Mouse (Mus musculus): ENCODE results near the gene Ptpn1. TPM values are rescaled to one million over a fixed set of nuclear protein-coding genes. Genes with fewer than 3 reads are reported as not detected.

Ptpn1 gene
- total and polyA plus RNA-seq, 3 experiments: 69.8 to 131 (median 77.6) TPM

GRCm38 (mm10) chr2:167935956-167936355 lies 4.1 kb downstream of the Ptpn1 start:
- peaks cover 0 to 25% of the 10 kb centered on the region in 2 experiments for H3K36me3 ChIP-seq (replicated peaks in 1 of 2; ENCODE audit: control insufficient read depth in 1 of 2, insufficient read depth in 1 of 2, low read length in 1 of 2)
- TF ChIP-seq MYC (IDR thresholded peaks at IDR 0.05; ENCODE audit: low read depth, low read length) (no peak), MAX (IDR thresholded peaks at IDR 0.05; ENCODE audit: low read length) (no peak), BHLHE40 (IDR thresholded peaks at IDR 0.05; ENCODE audit: low read depth, low read length) (peak; percentile 38), CHD1 (IDR thresholded peaks at IDR 0.05; ENCODE audit: low read depth, low read length) (no peak), POLR2AphosphoS2 (IDR thresholded peaks at IDR 0.05; ENCODE audit: low read depth, low read length) (no peak), IRF4 (IDR thresholded peaks at IDR 0.05; ENCODE audit: low read depth, low read length) (peak; percentile 73; the same call in 1 of the 2 replicates), TBP (conservative IDR thresholded peaks at IDR 0.05; ENCODE audit: low read depth, low read length) (0 out of 2 replicates have a peak, but pooled peaks have one; percentile 3), POLR2A (IDR thresholded peaks at IDR 0.05; ENCODE audit: low read depth, low read length) (no peak), RAD21 (IDR thresholded peaks at IDR 0.05; ENCODE audit: low read depth, low read length) (no peak), ETS1 (conservative IDR thresholded peaks at IDR 0.05; ENCODE audit: low read depth, low read length) (peak; percentile 73), JUN (IDR thresholded peaks at IDR 0.05; ENCODE audit: insufficient read depth, low read depth, low read length) (peak; percentile 41; the same call in 1 of the 2 replicates), JUND (conservative IDR thresholded peaks at IDR 0.05; ENCODE audit: low read depth, low read length) (peak; percentile 62; the same call in 1 of the 2 replicates), MEF2A (IDR thresholded peaks at IDR 0.05; ENCODE audit: borderline replicate concordance, low read depth, low read length) (peak; percentile 94), CHD2 (IDR thresholded peaks at IDR 0.05; ENCODE audit: low read length) (peak; percentile 72), EP300 (IDR thresholded peaks at IDR 0.05; ENCODE audit: low read length) (peak; percentile 41; the same call in 1 of the 2 replicates), ZMIZ1 (IDR thresholded peaks at IDR 0.05; ENCODE audit: low read depth, low read length) (no peak), E2F4 (IDR thresholded peaks at IDR 0.05; ENCODE audit: insufficient replicate concordance, low read depth, low read length) (no peak), MXI1 (IDR thresholded peaks at IDR 0.05; ENCODE audit: low read depth, low read length) (peak; percentile 32; the same call in 1 of the 2 replicates)

GRCm38 (mm10) chr2:167938786-167939185 lies 6.9 kb downstream of the Ptpn1 start:
- in situ Hi-C loops (cut with MboI; ENCODE audit: low pct_ligation_motif_present, low pct_unique_long_range_greater_than_20kb, low sequenced_read_pairs): no loop called here
- peaks cover 100% of the 10 kb centered on the region for H3K79me2 ChIP-seq (replicated peaks; ENCODE audit: control insufficient read depth, extremely low read depth, insufficient read depth, poor library complexity, severe bottlenecking)
- no peak for TF ChIP-seq EP300 (IDR thresholded peaks at IDR 0.05; ENCODE audit: low read length)
- TF ChIP-seq BHLHE40 (IDR thresholded peaks at IDR 0.05; ENCODE audit: low read depth, low read length): no peak
- TF ChIP-seq SMC3 (IDR thresholded peaks at IDR 0.05; ENCODE audit: low read depth, low read length): no peak
- TF ChIP-seq TCF12 (IDR thresholded peaks at IDR 0.05; ENCODE audit: low read depth, low read length): no peak
- no peak for TF ChIP-seq TBP (conservative IDR thresholded peaks at IDR 0.05; ENCODE audit: low read depth, low read length)
- no peak for TF ChIP-seq CHD2 (IDR thresholded peaks at IDR 0.05; ENCODE audit: low read length)
- no peak for TF ChIP-seq CTCF (conservative IDR thresholded peaks at IDR 0.05 in 1 of 2, IDR thresholded peaks at IDR 0.05 in 1 of 2; ENCODE audit: low read depth in 2 of 2, low read length in 2 of 2)
- no peak for TF ChIP-seq MYC (IDR thresholded peaks at IDR 0.05; ENCODE audit: low read depth, low read length)
- TF ChIP-seq SIN3A (IDR thresholded peaks at IDR 0.05; ENCODE audit: low read length): no peak
- no peak for TF ChIP-seq E2F4 (IDR thresholded peaks at IDR 0.05; ENCODE audit: insufficient replicate concordance, low read depth, low read length)
- no peak for TF ChIP-seq ZNF384 (IDR thresholded peaks at IDR 0.05; ENCODE audit: low read depth, low read length)
- no peak for TF ChIP-seq MAZ (IDR thresholded peaks at IDR 0.05; ENCODE audit: low read depth, low read length)
- no peak for TF ChIP-seq ETS1 (conservative IDR thresholded peaks at IDR 0.05; ENCODE audit: low read depth, low read length)
- TF ChIP-seq NRF1 (IDR thresholded peaks at IDR 0.05; ENCODE audit: low read depth, low read length): no peak
- TF ChIP-seq UBTF (IDR thresholded peaks at IDR 0.05; ENCODE audit: low read depth, low read length): no peak
- no peak for TF ChIP-seq USF2 (conservative IDR thresholded peaks at IDR 0.05; ENCODE audit: low read depth, low read length)
- no peak for TF ChIP-seq HCFC1 (IDR thresholded peaks at IDR 0.05; ENCODE audit: low read depth, low read length)
- TF ChIP-seq GABPA (IDR thresholded peaks at IDR 0.05; ENCODE audit: insufficient replicate concordance, low read depth, low read length): no peak
- no peak for TF ChIP-seq MAFK (IDR thresholded peaks at IDR 0.05; ENCODE audit: insufficient replicate concordance, low read length)
- H3K36me3 ChIP-seq (replicated peaks in 1 of 2; ENCODE audit: control insufficient read depth in 1 of 2, insufficient read depth in 1 of 2, low read length in 1 of 2): peaks cover 0 to 30% of the 10 kb centered on the region in 2 experiments
- no peak for DNase-seq (ENCODE audit: extremely low read depth)
- no peak overlapping the region for H3K4me3 ChIP-seq (replicated peaks in 1 of 3; ENCODE audit: low read depth in 2 of 3, low read length in 2 of 3, poor library complexity in 1 of 3)
- H3K4me2 ChIP-seq (ENCODE audit: insufficient read depth, low read depth, poor library complexity, severe bottlenecking): 0 out of 2 replicates have a peak overlapping the region, but pooled peaks have one; percentile 95
- no peak overlapping the region for H3K9ac ChIP-seq (ENCODE audit: insufficient read depth, low read depth)
- no peaks in the 10 kb centered on the region for H3K9me3 ChIP-seq (replicated peaks; ENCODE audit: low read length)
- H3K4me1 ChIP-seq (ENCODE audit: control insufficient read depth in 1 of 2, insufficient read depth in 2 of 2): peaks cover 50 to 90% of the 10 kb centered on the region in 2 experiments
- no peaks in the 10 kb centered on the region for H3K27me3 ChIP-seq (replicated peaks)
- dilution Hi-C loops (cut with MboI; ENCODE audit: extremely low pct_ligation_motif_present, extremely low pct_unique_long_range_greater_than_20kb, low sequenced_read_pairs): no loop called here
- peak overlapping the region; percentile 82 for H3K27ac ChIP-seq (ENCODE audit: insufficient read depth, low read depth)

More at GRCm38 (mm10) chr2:167935956-167936355, 4.1 kb downstream of the Ptpn1 start:
- Histone ChIP-seq H3K27me3 (replicated peaks) (no peaks in the 10 kb centered on the region), H3K9me3 (replicated peaks; ENCODE audit: low read length) (no peaks in the 10 kb centered on the region), H3K4me1 (ENCODE audit: control insufficient read depth in 1 of 2, insufficient read depth in 2 of 2) (peaks cover 29 to 68% of the 10 kb centered on the region in 2 experiments), H3K79me2 (replicated peaks; ENCODE audit: control insufficient read depth, extremely low read depth, insufficient read depth, poor library complexity, severe bottlenecking) (peaks cover 87% of the 10 kb centered on the region), H3K27ac (ENCODE audit: insufficient read depth, low read depth) (peak overlapping the region; percentile 89), H3K9ac (ENCODE audit: insufficient read depth, low read depth) (peak overlapping the region; percentile 29; the same call in 1 of the 2 replicates), H3K4me2 (ENCODE audit: insufficient read depth, low read depth, poor library complexity, severe bottlenecking) (peak overlapping the region; percentile 90), H3K4me3 (replicated peaks in 1 of 3; ENCODE audit: low read depth in 2 of 3, low read length in 2 of 3, poor library complexity in 1 of 3) (peak overlapping the region in 1 of 3 experiments; percentile 23)
- dilution Hi-C loops (cut with MboI; ENCODE audit: extremely low pct_ligation_motif_present, extremely low pct_unique_long_range_greater_than_20kb, low sequenced_read_pairs): no loop called here
- in situ Hi-C loops (cut with MboI; ENCODE audit: low pct_ligation_motif_present, low pct_unique_long_range_greater_than_20kb, low sequenced_read_pairs): no loop called here
- no peak for DNase-seq (ENCODE audit: extremely low read depth)

All from CH12.LX (cell line).